In genomic region chr8:80982829-80983228, GRCm38 (mm10) we compare ENCODE assay signal across 9 mouse cellular contexts. TPM values are rescaled to one million over a fixed set of nuclear protein-coding genes. Genes with fewer than 3 reads are reported as not detected.
A peak's percentile ranks its signal among the peaks of the same experiment; 100 is the strongest.
DNase-seq lines count a peak whose midpoint lies in the region; ATAC-seq and TF ChIP-seq lines count a peak whose summit lies in the region.
"Had no signal": no experiment of that assay in that cellular context is flagged by ENCODE, and none has a peak within 500 bp of the region (broad histone marks: within the 10 kb centered on the region; RNA-seq: fewer than 3 reads in every experiment).

No protein-coding gene starts in this region.

- H3K9ac ChIP-seq in forebrain, embryonic 13.5 days = no peak overlapping the region

- DNase-seq in forebrain, embryonic 10.5 days (ENCODE audit: extremely low spot score, low spot score) = no peak
- peak; percentile 15 to 20 for DNase-seq in left cerebral cortex, postnatal 25 days (ENCODE audit: low spot score in 2 of 2)
- DNase-seq in left cerebral cortex, postnatal 36 days (ENCODE audit: low spot score in 2 of 2) = no peak
- DNase-seq in brain, embryonic 14.5 days (ENCODE audit: low read depth) = peak; percentile 86
- DNase-seq in layer of hippocampus, adult 9-10 months (ENCODE audit: low spot score) = peak; percentile 26
- DNase-seq in right cerebral cortex, postnatal 14 days = no peak

- intact Hi-C loops in left cerebral cortex, postnatal 25 days (cut with DNase I) = no loop called here
- intact Hi-C loops in left cerebral cortex, postnatal 36 days (cut with DNase I) = no loop called here

- H3K9me3 ChIP-seq in forebrain, embryonic 13.5 days (replicated peaks) = no peaks in the 10 kb centered on the region; the same call in 1 of the 2 replicates
- peaks cover 3% of the 10 kb centered on the region; the same call in 1 of the 2 replicates for H3K9me3 ChIP-seq in forebrain, embryonic 10.5 days

- H3K27me3 ChIP-seq in forebrain, embryonic 13.5 days = no peaks in the 10 kb centered on the region
- no peaks in the 10 kb centered on the region for H3K27me3 ChIP-seq in forebrain, embryonic 10.5 days (ENCODE audit: poor library complexity, severe bottlenecking)

- no peak overlapping the region for H3K4me2 ChIP-seq in forebrain, embryonic 13.5 days

- H3K4me1 ChIP-seq in forebrain, embryonic 13.5 days = no peaks in the 10 kb centered on the region; the same call in 1 of the 2 replicates
- no peaks in the 10 kb centered on the region; the same call in 1 of the 2 replicates for H3K4me1 ChIP-seq in forebrain, embryonic 10.5 days

- 61% methylated on average over 4 of the region's 4 CpGs for WGBS in forebrain, embryonic 13.5 days
- 92% methylated on average over 4 of the region's 4 CpGs for WGBS in forebrain, embryonic 10.5 days

- TF ChIP-seq POLR2A in brain, embryonic 14.5 days (IDR thresholded peaks at IDR 0.05; ENCODE audit: borderline replicate concordance, extremely low read depth, insufficient read depth, insufficient read length, poor library complexity, severe bottlenecking) = no peak

- TF ChIP-seq CTCF in brain, embryonic 14.5 days (IDR thresholded peaks at IDR 0.05; ENCODE audit: borderline replicate concordance, extremely low read depth, insufficient read depth, insufficient read length) = no peak

- peak; percentile 81 for ATAC-seq in forebrain, embryonic 13.5 days
- ATAC-seq in CD4-positive, CD25-positive, alpha-beta regulatory T cell, adult 4 months = no peak

- peaks cover 59% of the 10 kb centered on the region for H3K36me3 ChIP-seq in forebrain, embryonic 13.5 days (ENCODE audit: poor library complexity, severe bottlenecking)
- peaks cover 81% of the 10 kb centered on the region for H3K36me3 ChIP-seq in forebrain, embryonic 10.5 days (replicated peaks)

- H3K27ac ChIP-seq in forebrain, embryonic 13.5 days = no peak overlapping the region
- no peak overlapping the region for H3K27ac ChIP-seq in forebrain, embryonic 10.5 days
- H3K27ac ChIP-seq: macrophage had no signal

- H3K4me3 ChIP-seq in forebrain, embryonic 13.5 days = no peak overlapping the region
- no peak overlapping the region for H3K4me3 ChIP-seq in forebrain, embryonic 10.5 days

RNA-seq across cellular contexts. Expression of gene Usp38, which starts 31.9 kb away (rescaled TPM):
- polyA plus RNA-seq in forebrain, embryonic 13.5 days (2015; fragmentation: Nextera tagmentation; extraction: Ambion mirVana) = 20.4 and 21.1 TPM in 2 replicates
- polyA plus RNA-seq in forebrain, embryonic 10.5 days (2016; fragmentation: Nextera tagmentation; extraction: Ambion mirVana) = 23.8 and 24.0 TPM in 2 replicates
- 10 to 100 TPM; 22.7 to 22.8 TPM for total RNA-seq in left cerebral cortex, postnatal 25 days (2021)
- total RNA-seq in left cerebral cortex, postnatal 36 days (2021) = 10 to 100 TPM; 22.1 to 23.7 TPM
- 12.0 and 15.2 TPM in 2 replicates for polyA plus RNA-seq in brain, embryonic 14.5 days (2012; rRNA removed)
- polyA plus RNA-seq in CD4-positive, CD25-positive, alpha-beta regulatory T cell, adult 4 months (2017; shearing (Covaris generic)) = 10 to 100 TPM; 22.5 to 24.2 TPM

Comparison
In these comparisons a context has a peak if more than half of its experiments do, and no peak if none do; other contexts are left out.
1. DNase-seq: peak in left cerebral cortex, postnatal 25 days (2 of 2), brain, embryonic 14.5 days (single experiment) and layer of hippocampus, adult 9-10 months (single experiment); none in forebrain, embryonic 10.5 days (single experiment), left cerebral cortex, postnatal 36 days (0 of 2) and right cerebral cortex, postnatal 14 days (single experiment).